Mouse (Mus musculus): ENCODE measurements at regions not wholly inside any gene's neighbourhood (a gene's known extent, or its start where the extent isn't known, plus 50 kb on each side); places are given as distances from the start of the nearest gene placed in this dataset.

GRCm38 (mm10) chr4:37034200-37034599 lies 82.7 kb upstream of the Lingo2 start:
- peak; percentile 8 to 43 for DNase-seq (ENCODE audit: low spot score in 2 of 2)
